Mouse (Mus musculus): Measurements from ENCODE around the gene Fam92a. TPM values are rescaled to one million over a fixed set of nuclear protein-coding genes. Genes with fewer than 3 reads are reported as not detected.

Gene Fam92a
- 77.1 and 87.6 TPM in 2 replicates for polyA plus RNA-seq (2021; fragmentation: Nextera tagmentation)
- long read RNA-seq, experiment 1, partial matches to known transcripts, result 11 of 22 reads
- long read RNA-seq, experiment 1, other reads (novel, unspliced or antisense), result 9 of 22 reads
- long read RNA-seq, experiment 2, transcript Fam92a-201 (8 exons, 1,292 nt), result major isoform, 12 of 32 reads
- long read RNA-seq, experiment 2, partial matches to known transcripts, result 5 of 32 reads
- long read RNA-seq, experiment 2, other reads (novel, unspliced or antisense), result 15 of 32 reads

DNA sequence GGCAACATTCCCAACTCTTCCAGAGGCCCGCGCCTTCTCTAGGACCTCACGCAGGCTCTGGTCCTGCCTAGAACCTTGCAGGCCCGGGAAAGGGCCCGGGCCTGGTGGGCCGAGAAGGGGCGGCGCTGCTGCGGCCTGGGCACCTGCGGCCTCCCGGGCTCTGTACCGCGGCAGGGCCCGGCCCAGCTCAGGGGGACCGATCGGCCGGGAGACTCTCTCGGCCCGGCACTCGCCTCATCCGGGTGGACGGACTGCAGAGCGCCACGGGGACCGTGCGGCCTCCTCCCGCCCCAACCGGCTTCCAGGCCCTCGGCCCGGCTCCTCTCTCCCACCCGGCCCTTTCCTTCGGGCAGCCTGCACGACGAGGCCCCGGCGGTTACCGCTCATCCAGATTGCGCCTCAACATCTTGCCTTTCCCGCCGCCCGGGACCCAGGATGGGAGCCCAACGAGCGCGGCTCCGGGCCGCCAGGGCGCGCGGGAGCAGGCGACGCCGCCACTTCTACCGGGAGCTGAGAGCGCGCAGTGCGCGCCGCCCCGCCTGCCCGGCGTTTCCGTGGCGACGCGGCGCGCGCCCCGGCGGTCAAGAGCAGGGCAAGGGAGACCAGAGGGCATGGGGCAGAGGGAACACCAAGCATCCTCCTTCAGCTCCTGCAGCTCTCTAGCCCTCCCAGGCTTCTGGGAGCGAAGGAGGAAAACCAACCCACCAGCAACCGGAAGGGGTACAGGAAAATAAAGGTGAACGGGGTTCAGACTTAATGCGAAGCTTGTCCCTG, at the start of gene Fam92a:
Gene Fam92a (minus strand): TSS at position 698 of the 774 bp plus-strand sequence.

DNA sequence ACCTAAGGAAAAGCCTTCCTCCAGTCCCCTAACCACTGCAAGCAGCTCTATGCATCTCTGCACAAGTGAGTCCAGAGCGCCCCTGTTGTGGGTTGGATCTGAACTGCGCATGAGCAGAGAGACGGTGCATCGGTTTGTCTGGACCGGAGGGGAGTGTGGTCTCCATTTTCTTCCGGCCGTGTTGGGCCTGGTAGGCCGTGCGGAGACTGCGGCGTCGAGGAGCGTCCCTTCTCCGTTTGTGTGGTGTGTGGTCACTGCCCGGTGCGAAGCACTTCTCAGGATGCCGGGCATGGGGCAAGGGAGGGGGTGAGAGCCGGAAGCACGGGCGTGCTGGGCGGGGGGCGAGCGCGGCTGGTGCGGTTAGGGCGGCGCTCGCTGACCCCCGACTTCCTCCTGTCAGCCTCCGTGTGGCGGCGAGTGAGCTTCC, 31.7 kb downstream of the Fam92a start, which contains the start of gene Rbm12b1:
Gene Rbm12b1 (plus strand): TSS at position 124 of the 427 bp plus-strand sequence.

Other genes with a start within 250 kb of the Fam92a start
- gene Gm10604, start 190.8 kb downstream of the Fam92a start, polyA plus RNA-seq (2021; fragmentation: Nextera tagmentation), result 0.13 TPM in 1 of 2 replicates, not detected in the other
- gene Rbm12b2, start 82.6 kb downstream of the Fam92a start, polyA plus RNA-seq (2021; fragmentation: Nextera tagmentation), result 2.5 and 3.5 TPM in 2 replicates
- 1.9 and 2.5 TPM in 2 replicates for gene Rbm12b1, start 31.8 kb downstream of the Fam92a start, polyA plus RNA-seq (2021; fragmentation: Nextera tagmentation)

All from layer of hippocampus, adult 6 months (tissue).